Mouse (Mus musculus) lung, postnatal 25 days (tissue): ENCODE results near the gene Mrpl40.
A peak's percentile ranks its signal among the peaks of the same experiment; 100 is the strongest.
"Not testable (repeated sequence)": the region's sequence is repeated elsewhere in the genome, so short reads cannot be mapped to it uniquely, and the experiment has no call there.

Experiments
- DNase-seq: peaks from one replicate; pipeline ENCODE4 v3.0.0; 2022; ENCODE audit warnings: low spot score

Gene Mrpl40

DNA sequence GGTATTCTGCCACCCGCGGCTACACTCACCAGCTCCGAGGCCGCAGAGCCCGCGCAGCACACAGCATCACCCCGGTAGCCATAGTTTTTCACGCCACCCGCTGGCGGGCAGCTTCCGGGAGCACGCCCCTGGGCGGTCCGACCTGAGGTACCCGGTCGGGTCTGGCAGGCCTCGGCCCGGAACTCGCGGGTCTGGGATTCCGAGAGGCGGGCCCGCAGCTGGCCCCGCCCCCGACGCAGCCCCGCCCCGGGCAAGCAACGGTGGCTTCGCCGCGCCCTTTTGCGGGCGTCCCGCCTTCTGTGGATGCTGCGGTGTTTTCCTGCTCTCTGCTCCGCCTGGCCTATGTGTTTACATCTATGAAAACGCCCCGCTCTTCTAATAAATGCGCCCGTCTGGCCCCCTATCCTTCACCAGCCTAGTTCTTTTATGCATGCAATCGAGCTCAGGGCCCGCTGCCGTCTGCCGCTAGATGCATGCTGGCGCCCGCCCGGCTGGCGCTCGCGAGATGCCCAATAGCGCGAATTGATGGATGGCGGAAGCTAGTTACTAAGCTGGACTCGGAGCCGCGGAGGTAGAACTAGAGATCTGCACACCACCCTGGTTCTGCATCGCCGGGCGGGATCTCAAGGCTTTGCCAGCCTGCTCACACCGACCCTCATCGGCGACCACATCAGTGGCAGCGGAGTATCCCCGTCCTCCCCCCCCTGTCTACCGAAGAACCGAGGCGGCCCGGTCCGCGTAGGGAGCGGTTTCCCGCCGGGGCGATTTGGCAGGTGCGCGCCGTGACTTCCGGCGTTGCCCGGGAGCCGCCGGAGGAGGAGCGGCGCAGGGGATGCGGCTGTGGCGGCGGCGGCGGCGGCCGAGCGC lies at the start of gene Mrpl40, which contains the start of gene Hira:
Mrpl40 (minus strand) TSS at position 421 of the 867 bp plus-strand sequence.
Hira (plus strand) TSS at position 596 of the 867 bp plus-strand sequence.
- DNase-seq, result peak; percentile 95

DNA sequence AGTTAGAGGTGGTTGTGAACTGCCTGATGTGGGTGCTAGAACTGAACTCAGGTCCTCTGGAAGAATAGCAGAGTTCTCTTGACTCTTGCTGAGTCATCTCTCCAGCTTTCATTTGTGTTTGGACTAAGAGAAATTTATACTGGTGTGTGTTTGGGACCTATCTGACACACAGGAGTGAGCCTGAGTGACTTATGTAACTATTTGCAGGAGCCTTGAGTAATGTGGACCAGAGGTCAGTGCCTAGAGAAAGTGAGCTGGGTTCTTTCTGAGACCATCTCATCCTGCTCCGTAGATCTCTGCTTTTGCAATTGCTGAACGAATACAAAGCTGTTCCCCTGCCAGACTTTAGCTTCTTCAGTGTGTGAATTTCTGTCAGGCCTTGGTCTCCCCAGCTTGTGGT lies 45.1 kb upstream of the Mrpl40 start:
- DNase-seq, result no peak

DNA sequence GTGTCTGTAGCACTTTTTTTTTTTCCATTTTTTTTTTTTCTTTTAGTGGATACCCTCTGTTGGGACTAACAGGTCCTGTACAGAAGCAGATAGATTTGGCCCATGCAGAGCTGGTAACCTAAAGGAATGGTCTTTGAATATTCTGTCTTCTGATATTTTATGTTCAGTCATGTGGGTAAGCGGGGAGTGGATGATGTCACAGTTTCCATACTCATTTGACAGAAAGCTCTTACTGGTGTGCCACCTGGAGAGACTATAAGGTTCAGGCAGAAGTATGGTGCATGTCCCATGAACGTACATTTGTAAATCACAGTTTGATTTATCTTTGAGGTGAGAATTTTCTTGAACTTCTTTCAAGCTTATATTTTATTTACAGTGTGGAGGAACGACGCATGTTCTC lies 39.4 kb upstream of the Mrpl40 start:
- no peak for DNase-seq

DNA sequence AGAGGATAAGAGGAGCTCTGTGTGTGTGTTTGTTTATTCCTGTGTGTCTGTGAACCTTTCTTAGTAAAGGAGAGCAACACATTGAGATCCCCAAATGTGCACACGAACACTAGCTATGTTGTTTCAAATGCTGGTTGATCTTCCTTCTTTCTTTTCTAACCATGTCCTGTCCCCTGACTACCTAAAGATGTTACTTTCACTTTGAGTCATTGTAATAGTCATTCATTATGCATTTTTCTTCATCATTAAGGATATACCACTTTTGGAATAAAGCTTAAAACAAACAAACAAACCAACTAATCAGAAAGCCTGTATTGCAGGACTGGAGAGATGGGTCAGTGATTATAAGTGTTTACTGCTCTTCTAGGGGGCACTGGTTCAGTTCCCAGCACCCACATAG lies 29.0 kb upstream of the Mrpl40 start:
- DNase-seq, result no peak

DNA sequence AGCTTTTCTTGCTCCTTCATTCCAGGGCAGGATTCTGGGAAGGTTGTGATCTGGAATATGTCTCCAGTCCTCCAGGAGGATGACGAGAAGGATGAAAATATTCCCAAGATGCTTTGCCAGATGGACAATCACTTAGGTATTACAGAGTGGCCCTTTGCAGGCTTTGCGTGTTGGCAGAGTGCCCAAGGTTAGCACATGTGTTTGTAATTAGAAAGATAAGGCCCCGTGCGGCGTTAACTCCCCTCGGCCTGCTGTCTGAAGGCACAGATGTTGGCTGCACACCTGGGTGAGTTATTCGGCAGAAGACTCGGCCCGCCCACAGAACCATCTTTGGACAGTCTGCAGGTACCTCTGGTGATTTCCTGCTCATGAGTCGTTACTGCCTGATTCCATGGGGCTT lies 19.8 kb upstream of the Mrpl40 start:
- DNase-seq, result no peak

DNA sequence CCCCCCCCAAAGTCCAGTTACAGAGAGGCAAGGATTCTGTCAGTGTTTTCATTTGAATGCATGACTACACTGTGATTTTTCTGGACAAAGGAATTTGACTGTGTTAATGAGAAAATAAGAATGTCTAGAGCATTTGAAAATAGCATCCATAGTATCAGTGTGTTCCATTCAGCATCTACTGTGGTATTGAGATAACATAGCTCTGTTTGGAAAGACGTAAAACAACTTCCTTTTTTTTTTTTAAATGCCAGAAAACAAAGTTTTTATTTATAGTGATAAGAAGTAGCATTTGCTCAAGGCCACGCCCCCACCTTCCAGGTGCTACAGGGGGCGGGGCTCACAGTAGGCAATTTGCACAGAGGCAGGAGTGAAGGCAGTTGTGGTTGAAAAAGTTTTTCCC lies 18.6 kb upstream of the Mrpl40 start:
- DNase-seq, result no peak

DNA sequence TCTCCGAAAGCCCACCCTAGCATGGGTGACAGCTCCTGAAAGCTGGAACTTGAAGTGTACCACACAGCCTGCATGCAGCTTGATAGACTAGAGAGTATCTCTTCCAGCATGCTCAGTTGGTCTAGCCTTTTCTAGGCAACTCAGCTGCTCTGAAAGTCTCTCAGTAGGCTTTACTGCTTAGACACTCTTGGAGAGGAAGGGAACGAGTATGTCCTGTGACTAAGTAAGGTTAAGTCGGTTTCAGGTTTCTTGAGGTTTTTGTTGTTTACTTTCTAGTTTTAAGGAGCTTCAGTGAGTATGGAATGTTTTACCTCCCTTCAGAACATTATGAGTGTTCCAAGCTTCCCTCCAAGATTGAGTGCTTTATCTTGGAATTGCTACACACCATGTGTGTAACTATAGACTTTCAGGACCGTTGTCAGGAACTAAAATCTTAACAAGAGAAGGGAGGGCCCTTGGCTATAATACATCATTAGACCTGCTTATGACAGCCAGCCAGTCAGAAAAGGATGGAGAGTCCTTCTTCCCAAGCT lies 17.2 kb upstream of the Mrpl40 start:
- peak; percentile 54 for DNase-seq

DNA sequence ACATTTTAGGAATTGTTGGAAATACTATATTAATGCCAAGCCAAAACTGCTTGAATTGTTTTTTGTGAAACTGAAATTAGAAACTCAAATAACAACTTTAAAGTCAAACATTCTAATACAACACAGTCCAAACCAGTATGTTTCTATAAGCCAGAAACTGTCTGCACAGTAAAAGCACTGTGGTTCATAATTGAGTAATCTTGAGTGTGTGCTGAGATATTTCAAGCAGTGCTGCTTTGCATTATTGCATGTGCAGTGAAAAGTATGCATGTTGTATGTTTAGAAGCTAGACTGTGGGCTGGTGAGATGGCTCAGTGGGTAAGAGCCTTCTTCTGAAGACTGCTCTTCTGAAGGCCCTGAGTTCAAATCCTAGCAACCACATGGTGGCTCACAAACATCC lies 7.4 kb upstream of the Mrpl40 start:
- DNase-seq, result no peak

DNA sequence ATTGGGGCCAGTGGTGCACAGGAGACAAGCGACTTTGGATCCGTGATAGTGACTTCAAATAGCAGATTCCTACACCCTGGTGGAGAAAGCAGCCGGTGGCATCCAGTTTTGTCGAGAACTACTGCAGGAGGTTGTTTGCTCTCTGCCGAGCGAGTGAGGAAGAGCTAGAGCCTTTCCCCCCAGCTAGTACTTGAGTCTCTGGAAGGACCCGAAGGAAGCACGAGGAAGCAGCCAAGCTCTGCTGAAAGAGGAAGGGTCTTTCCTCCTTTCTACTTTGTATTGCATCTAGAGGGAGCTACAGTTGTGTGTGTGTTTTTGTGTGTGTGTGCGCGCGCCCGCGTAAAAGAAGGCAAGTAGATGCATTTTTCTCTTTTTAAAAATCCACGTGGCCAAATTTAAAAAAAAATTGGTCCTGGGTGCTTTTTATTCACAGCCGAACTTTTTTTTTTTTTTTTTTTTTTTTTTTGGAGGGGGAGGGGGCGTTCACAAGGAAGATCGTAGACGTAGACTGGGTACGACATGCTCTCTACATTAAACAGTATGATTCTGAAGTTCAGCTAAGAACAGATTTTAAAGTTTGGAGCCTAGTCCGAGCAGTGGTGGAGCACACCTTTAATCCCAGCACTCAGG lies 1.5 kb upstream of the Mrpl40 start:
- DNase-seq, result no peak

DNA sequence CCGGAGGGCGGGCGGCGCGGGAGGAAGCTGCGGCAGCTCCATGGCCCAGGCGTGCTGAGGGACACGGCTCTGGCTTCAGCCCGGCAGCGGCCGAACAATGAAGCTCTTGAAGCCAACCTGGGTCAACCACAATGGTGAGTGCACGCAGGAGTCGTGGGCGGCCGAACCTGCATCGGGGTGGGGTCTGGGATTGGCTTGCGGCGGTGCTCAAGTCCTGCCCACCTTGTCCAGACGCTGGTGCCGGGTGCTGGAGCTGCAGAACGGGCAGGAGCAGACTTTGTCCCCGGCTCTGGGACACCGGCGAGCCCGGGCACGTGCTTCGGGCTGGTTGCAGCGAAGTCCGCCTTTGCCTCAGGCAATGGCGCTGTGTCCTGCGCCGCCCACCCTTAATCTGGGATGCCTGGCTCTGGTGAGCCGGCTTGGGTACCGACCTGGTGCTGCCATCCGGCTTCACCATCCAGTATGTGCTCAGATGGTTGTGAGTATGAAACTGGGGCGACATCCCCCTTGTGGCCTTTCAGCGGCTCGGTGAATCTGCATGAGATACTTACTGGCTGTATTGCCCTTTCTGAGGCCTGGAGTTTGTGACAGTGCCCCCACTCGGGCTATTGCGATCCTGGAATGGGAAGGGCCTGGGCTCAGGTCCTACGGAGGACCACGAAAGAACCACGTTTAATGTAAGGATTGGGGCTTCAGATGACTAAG lies 876 bp upstream of the Mrpl40 start:
- peak; percentile 37 for DNase-seq

DNA sequence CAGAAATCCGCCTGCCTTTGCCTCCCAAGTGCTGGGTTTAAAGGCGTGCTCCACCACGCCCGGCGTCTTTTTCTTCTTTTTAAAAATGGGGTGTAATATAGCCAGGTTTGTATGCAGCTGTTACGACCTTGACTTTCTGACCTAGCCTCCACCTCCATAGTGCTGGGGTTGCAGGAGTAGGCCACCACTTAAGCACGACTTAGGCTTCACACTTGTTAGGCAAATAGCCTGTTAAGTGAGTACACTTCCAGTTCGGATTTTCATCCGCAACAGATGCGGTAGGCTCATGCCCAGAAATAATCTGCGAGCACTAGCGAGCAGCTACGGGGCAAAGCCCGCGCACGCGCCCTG lies 596 bp downstream of the Mrpl40 start:
- DNase-seq, result no peak

DNA sequence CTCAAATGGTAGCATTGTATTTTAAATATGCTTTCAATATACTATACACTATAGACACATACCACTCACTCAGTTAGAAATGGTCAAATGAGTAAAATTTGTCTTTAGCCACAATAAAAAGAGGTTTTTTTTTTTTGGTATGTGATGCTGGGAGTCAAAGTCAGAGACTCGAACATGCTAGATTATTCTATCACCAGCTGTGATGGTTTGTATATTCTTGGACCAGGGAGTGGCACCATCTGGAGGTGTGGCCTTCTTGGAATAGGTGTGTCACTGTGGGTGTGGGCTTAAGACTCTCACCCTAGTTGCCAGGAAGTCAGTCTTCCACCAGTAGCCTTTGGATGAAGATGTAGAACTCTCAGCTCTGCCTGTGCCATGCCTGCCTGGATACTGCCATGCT lies 6.2 kb downstream of the Mrpl40 start:
- DNase-seq, result not testable (repeated sequence)

DNA sequence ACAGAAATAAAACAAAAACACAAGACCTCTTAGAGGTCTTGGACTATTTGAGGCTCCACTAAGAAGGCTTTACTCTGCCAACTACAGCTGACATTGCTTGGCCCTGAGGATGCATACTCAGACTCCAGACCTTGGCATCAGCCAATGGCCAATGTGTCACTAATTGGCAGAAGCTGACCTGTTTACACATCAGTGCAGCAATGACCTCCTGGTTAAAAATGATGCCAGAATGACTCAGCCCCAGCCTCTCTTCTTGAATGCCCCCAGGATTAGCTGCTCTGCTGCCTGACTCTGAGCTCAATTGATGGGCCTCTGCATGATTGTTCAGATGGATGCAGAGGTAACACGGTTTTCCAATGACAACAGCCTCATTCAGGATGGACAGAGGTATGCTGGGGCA lies 16.5 kb downstream of the Mrpl40 start:
- DNase-seq, result no peak

DNA sequence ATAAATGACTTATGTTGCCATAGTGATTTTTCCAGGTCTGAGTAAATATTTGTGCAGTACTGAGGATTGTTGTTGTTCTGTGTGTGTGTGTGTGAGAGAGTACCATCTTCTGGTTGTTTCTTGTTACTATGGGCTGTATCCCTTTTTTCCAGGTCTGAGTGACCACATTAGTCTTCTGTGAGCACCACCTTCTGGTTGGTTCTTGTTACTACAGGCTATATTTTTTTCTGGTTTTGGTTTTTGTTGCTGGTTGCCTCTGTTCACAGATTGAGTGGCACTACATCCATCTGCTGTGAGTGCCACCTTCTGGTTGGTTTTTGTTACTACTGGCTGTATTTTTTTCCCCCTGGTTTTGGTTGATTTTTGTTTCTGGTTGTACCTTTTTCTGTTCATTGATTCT lies 18.1 kb downstream of the Mrpl40 start:
- DNase-seq, result peak; percentile 73

DNA sequence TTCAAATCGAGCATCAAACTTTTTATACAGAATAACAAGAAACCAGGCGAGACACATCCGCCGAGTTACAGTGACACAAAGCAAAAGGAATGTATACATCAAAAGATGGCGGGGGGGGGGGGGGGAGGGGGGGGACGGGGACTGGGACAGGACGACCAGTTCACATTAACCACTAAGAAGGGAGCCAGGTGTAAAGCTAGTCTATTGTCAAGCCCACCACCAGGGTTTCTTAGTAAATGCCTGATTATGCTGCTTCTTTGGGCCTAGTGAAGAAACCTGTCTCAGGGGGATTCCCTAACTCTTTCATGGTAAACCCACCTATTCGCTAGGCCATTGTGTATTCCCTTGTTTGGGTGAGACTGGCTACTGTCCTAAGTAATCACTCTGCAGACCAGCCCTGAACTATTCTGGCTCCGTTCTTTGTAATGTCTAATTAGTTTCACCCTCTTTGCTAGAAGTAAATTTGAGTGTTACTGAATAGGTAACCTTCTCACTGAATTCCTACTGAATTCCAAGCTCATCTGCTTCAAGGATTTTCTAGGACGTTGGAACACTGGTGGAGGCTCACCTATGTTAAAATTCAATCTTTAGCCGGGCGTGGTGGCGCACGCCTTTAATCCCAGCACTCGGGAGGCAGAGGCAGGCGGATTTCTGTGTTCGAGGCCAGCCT lies 27.0 kb downstream of the Mrpl40 start:
- DNase-seq, result not testable (repeated sequence)

DNA sequence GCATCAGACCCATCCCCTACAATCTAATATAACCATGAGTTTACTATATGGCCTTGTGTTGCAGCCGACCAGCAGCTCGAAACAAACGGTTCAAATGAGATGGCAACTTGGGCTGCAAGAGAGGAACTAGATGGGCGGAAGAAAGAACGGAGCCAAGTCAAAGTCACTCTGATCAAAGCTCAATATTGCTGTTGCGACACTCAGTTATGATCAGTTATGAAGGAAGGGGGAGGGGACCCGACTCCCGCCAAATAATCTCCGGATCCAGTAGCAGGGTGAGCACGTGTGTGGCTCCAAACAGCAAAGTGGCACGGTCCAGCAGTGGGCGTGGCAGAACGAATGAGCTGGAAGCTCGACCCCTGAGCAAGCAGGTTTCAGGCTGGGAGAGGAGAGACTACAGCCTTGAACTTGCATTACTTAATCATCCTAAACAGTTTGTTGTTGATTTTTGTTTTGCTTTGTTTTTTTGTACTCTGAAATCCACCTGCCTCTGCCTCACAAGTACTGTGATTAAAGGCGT lies 30.3 kb downstream of the Mrpl40 start:
- DNase-seq, result no peak

DNA sequence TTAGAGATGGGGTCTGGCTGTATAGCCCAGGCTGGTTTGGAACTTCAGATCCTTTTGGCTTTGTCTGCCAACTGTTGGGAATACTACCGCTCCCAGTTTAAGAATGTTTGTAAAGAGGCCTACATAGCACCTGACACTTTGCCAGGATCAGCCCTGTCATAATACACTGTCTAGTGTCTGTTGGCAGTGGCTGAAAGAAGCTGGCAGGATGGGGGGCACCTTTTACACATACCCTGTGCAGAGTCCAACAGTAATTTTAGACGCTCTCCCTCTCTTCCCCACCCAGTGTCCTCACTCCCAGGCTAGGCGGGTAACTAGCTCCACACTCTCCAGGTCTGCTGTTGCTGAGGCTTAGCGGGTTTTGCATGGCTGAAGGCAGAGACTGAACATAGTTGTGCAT lies 38.3 kb downstream of the Mrpl40 start:
- no peak for DNase-seq

DNA sequence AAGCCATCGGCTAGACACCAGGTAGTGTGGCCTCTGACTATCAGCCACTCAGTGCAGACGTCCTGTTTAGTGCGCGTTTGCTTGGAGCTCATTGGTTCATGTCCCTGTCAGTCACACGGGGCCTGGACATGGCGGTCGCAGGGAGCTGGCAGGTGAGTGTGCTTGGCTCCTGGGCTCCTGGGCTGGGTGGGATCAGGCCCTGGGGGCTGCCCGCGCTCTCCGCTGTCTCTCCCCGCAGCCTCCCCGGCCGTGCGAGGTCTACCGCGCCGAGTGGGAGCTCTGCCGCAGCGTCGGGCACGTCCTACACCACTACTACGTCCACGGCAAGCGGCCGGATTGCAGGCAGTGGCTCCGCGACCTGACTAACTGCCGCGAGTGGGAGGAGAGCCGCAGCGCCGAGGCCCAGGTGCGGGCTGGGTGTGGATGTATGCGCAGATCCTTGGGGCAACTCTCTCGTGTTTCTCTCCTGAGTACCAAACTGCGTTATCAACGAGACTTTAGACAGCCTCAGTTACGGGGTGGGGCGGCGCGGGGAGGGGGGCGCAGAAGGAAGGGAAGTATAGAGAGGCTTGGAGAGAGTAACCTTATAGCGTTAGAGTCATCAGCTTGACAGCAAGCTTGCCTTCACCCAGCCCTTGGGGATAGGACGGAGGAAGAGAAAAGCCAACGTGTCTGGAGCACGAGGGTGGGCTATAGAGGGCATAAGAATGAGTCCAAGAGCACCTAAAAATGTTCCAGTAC lies 40.0 kb downstream of the Mrpl40 start, which contains the start of the genes 2510002D24Rik and Gm28539:
2510002D24Rik (plus strand) TSS at position 111 of the 741 bp plus-strand sequence.
Gm28539 (plus strand) TSS at position 117 of the 741 bp plus-strand sequence.
- peak; percentile 98 for DNase-seq

DNA sequence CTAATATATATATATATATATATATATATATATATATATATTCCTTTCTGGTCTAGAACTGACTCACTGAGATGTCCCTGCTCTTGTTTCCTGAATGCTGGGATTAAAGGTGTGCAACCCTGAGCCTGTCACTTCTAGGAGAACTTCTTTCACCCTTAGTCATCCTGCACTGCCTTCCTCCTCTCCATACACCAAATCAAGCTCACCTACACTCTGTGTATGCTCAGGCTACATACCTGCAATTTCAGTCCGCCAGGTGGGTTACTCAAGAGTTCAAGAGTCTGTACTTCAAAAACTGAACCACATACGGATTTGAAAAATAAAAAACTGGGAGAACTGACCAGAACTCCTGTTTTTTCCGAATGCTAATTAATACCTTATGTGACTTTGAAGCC lies 40.6 kb downstream of the Mrpl40 start:
- no peak for DNase-seq

DNA sequence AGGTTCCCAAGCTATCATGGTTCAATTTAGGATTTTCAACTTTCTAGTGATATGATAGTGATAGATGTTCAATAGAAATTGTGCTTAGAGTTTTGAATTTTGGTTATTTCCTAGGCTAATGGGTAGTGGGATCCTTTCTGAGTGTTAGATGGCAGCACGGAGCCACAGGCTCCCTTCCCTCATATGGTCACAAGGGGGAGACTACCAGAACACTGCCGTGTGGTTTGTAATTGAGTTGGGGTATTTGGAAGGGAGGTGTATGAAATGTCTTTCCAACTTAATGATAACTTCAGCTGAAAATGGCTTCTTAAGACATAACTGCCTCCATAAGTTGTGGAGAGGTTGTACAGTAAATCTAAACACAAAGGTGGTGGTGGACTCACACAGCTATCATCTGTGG lies 43.2 kb downstream of the Mrpl40 start:
- no peak for DNase-seq

DNA sequence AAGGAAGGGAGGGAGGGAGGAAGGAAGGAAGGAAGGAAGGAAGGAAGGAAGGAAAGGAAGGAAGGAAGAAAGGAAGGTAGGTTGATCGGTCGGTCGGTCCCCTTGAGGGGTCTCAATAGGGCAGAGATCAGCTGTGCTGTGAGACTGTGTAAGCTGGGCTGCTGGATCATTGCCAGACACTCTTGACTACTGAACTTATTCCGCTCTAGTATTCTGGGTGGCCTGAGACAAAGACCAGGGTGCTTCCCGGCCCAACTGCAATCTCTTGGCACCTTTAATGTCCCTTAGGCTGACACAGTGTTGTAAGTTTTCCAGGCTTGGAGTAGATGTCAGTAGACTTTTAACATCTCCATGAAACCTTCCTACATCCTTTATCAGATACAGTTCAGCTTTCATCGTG lies 47.6 kb downstream of the Mrpl40 start:
- DNase-seq, result no peak
